Mouse (Mus musculus) natural killer cell, adult 2 months (primary cell): ENCODE measurements around the gene Ak5.

Experiments used
- DNase-seq, 2 experiments: peaks; one replicate each; pipeline ENCODE4 v3.0.0; 2022; ENCODE audit warnings: low spot score in 2 of 2

Gene Ak5

DNA sequence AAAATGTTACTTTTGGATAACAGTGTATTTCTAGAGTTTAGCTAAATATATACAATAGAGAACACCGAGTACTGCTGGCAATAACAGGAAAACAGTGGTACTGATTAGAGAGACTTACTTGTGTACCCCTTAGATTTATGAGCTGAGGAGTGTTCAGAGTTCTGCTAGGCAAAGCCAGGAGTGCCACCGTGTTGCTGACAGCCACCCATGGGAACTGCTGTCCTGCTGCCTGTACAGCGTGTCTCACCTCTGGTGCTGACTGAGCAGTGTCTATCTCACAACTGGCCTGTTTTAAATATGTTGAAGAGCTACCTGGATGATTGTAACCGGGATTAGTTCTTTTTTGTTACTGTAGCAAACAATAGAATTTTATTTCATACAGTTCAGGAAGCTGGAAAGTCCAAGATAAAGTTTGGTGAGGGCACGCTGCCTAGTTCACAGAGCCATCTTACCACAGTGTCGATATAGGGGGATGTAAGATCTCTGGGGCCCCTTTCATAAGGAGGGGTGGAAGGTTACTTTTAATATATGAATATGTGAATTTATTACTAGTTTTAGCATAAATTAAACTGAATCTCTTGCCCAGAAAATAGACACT, 103.5 kb downstream of the Ak5 start:
- no peak for DNase-seq

GRCm38 (mm10) chr3:152563833-152564232, 104.3 kb downstream of the Ak5 start:
- no peak for DNase-seq

- no peak for DNase-seq
Observed at GRCm38 (mm10) chr3:152561708-152562107, 106.5 kb downstream of the Ak5 start.

DNA sequence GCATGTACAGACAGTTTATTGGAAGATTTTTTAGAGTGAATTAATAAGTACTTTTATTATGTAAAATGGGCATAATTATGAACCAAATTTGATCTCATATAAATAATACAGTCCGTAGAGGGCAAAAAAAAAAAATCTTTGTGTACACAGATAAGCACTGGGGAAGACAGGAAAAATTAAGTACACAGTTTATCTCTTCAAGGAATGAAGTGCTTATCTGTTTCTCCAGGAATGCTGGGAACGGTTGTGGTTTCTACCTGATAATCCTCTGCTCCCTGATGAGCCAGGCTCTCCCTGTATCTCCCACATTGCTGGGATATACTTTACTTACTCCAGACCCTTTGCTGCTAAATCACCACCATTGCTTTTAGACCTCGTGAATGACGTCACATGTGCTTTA, 108.9 kb downstream of the Ak5 start:
- no peak for DNase-seq

- DNase-seq = no peak
Observed at GRCm38 (mm10) chr3:152558106-152558505, 110.1 kb downstream of the Ak5 start.

- DNase-seq = no peak
Observed at GRCm38 (mm10) chr3:152557659-152558058, 110.5 kb downstream of the Ak5 start.

DNA sequence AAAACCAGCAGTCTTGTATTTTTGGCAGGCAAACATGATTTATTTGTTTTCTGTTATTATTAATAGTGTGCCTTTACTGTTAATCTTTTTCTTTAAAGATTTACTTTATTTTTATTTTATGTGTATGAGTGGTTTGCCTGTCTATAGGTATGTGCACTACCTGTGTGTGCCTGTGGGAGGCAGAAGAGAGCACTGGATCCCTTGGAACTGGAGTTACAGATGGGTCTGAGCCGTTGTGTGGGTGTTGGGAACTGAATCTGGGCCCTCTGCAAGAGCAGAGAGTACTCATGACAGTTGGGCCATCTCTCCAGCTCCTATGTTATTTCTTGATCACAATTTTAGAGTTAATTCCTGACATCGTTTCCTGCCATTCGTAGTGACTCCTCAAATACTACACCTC, 111.2 kb downstream of the Ak5 start:
- DNase-seq = no peak

DNA sequence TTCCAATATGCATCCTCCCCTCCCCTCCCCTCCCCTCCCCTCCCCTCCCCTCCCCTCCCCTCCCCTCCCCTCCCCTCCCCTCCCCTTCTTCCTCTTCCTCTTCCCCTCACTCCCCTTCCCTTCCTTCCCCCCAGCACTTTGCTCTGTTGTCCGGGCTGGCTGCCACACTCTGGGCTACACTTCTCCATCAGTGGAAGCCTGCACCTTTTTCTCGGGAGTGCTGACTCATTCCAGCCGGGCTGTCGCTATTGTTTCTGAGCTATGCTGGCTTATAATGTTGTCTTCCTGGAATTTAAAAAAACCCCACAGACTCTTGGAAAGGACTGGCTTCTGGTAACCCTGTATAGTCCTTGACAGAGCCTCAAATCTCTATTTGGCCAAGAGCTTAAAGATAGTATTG, 111.7 kb downstream of the Ak5 start:
- no peak for DNase-seq

DNA sequence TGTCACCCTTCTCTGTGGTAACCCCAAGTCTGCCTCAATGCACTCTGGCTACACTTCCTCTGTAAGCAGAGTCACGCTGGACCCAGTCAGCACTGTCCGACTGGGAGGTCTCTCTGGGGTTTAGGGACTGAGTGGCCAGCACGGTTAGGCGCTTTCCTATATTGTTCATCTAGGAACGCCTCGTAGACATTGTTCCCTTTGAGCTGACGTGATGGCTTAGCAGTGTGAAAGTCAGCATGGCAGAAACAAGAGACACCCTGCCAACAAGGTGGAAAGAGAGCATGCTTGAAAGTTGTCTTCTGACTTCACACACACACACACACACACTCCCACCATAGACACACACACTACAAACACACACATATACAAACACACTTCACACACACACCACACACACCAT, 112.9 kb downstream of the Ak5 start:
- no peak for DNase-seq

- no peak for DNase-seq
Observed at GRCm38 (mm10) chr3:152554366-152554765, 113.8 kb downstream of the Ak5 start.

- DNase-seq = no peak
Observed at GRCm38 (mm10) chr3:152552641-152553040, 115.5 kb downstream of the Ak5 start.

DNA sequence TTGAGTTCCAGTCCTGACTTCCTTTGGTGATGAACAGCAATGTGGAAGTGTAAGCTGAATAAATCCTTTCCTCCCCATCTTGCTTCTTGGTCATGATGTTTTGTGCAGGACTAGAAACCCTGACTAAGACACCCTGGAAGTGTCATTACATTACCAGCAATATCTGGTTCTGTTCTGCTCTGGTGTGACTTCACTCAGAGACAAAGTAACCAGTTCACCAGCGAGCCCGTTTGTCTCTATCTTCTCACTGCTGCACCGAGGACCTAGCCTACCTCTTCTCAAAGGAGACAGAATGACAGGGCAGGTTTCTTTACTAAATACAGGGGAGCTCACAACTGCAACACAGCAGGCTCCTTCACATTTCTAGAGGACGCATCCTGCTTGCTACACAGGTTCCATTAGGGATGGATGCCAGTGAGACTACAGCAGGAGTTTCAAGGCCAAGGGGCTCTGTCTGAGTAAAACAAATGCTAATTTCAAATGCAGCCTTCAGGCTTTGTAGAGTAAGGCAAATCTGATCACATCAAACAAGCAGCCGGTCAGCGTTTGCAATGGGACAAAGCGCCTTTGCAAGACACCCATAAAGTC, 117.5 kb downstream of the Ak5 start:
- no peak for DNase-seq

DNA sequence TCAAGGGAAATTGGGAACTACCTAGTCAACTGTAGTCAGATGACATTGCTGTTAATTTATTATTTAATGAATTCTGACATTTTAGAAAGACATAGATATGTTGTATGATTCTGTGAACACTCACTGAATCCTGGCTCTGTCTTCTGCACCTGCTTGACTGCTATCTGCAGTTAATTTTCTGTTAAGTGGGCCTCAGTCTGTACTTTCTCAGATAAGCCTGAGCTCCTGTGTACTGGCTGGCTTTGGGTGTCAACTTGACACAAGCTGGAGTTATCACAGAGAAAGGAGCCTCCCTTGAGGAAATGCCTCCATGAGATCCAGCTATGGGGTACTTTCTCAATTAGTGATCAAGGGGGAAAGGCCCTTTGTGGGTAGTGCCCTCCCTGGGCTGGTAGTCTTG, 118.1 kb downstream of the Ak5 start:
- no peak for DNase-seq

GRCm38 (mm10) chr3:152544921-152545320, 123.2 kb downstream of the Ak5 start:
- no peak for DNase-seq

GRCm38 (mm10) chr3:152542298-152542697, 125.9 kb downstream of the Ak5 start:
- no peak for DNase-seq

DNA sequence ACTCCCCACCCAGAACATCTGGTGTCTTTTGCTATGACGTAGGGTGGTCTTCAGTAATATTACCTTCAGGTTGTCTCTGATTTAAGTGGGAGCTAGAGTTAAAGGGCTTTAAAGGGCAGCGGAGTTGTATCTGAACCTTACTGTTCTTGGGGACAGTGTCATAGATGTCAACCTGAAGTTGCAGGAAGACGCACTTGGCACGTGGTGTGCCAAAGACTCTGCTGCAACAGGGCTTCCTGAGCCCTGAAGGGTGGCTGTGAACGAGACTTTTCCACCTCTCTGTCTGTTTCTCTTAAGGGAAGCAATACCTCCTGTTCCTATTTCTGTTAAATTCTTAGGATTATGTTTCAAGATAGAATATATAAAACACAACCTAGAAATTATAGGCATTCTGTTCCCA, 137.8 kb downstream of the Ak5 start:
- no peak for DNase-seq

DNA sequence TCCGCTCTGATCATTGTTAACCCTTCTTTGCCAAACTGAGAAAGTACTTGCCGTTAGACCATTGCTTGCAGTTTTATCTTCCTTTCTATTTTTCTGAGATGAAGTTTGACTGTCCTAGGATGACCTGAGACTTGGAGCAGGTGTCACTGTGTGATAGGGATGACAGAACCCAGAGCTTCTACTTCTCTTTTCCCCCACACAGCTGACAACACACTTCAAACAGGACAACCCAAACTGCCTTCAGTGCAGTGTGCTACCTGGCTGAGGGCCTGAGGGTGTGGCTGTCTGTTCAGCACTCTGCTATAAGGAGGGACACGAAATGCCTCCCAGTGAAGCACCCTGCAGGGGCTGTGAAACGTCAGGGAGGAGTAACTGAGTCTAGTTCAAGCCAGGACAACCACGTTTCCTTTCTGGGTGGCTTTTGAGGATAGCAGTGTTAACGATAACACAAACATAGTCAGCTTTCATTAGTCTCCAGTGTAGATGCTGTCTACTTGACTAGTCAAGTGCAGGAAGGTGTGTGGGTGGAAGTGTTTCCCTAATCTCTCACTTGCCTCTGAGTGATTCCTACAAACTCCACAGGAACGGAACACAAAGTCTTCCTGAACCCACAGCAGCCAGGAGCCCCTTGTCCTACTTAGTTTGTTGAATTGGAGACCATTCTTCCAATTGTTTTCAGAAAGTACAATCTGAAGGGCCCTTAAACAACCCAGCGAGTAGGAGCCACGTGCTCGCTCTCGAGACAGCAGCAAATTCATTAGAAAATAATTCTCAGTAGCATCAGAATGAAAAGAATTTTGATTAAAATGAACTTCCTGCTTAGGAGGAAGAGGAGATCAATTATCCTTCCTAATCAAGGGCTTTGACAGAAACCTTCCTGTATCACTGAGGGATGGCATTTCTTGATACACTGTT, 138.8 kb downstream of the Ak5 start:
- no peak for DNase-seq

DNA sequence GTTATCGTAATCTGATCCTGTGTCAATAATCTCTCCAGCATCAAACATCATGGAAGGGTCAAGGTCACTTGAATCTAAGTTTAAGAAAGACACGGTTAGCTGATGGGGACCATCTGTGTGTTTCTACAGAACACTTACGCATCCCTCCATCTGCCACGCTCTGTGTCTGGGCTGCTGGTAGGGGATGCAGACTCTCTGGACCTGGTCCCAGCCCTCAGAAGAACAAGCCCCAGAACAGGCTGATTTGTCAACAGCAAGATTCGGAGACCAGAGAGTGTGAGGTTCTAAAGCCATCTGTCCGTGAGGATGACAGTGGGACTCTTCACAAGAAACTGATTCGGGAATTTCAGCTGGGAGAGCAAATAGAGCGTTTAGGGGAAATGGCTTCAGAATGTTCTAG, 141.4 kb downstream of the Ak5 start:
- no peak for DNase-seq

DNA sequence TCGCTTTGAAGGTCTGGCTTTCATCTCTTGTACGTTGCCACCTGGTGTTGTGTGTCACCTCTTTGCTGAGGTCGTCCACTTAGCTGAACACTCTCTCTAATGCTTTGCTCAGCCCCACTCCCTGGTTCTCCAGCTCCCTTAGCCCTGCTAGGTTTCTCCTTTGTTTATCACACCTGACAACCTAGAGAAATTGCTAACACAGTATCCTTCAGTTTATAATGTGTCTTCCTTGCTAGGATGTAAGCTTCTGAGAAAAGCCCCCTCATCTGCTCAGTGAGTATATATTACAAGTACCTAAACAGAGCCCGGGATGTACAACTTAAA, 144.9 kb downstream of the Ak5 start:
- DNase-seq = no peak

DNA sequence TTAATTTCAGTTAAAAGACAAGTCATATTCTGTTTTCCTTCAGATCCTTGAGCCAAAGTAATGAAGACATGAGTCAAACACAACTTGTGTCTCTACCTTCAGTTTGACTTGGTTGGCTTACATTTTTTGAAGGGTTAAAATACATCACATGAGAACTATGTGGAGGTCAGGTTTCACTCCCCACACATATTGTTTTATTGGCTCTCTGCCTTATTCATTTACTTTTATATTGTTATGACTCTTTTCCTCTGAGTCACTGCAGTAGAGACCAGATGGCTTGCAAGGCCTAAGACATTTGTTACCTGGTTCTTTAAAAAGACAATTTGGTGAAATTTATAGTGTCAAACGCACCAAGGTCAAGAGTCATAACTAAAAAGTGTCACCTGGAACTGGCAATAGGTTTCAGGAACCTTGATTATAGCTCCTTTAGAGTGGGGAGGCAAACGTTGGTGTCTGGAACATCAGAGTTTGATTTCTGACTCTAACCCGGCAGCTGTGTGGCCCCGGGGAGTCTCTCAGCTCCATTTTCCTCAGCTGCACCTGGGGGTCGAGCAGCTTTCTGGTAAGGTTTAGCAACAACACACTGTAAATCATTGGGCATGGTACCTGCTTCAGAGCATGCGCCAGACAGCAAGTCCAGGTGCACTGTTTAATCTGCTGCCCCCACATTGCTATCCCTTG, 145.4 kb downstream of the Ak5 start:
- no peak for DNase-seq

DNA sequence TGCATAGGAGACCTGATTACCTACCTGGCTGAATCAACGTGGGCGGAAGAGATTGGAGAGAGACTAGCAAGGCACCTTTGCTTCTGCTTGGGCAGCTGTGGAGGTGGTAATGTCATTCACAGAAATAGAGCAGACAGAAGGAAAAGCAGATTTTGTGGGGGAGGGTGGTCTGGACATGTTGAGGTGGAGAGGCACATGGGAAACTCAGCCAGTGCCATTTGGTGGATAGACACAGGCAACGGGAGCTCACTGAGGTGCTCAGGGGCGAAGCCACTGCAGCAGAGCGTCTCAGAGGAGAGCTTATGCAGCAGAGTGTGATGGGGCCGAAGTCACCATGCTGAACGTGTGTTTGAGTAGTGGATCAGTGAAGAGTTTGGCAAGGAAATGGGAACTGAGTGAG, 147.1 kb downstream of the Ak5 start:
- no peak for DNase-seq

DNA sequence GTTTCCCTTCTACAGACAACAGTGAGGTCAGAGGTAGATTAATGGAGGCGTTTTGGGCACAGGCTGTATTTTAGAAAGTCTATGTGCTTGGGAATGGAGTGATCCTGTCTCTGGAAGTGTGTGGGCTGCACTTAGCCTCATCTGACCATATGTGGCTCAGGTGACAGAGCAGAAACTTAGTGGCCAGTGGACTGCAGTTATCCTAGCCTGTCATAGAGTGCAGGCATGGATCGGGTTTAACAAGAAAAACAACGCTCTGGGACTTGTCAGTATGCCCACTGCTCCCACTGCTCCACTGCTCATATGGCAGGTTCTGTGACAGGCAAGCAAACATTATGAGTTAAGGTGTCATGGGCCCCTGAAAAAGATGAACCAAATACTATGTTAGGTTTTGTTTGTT, 148.1 kb downstream of the Ak5 start:
- DNase-seq = no peak

DNA sequence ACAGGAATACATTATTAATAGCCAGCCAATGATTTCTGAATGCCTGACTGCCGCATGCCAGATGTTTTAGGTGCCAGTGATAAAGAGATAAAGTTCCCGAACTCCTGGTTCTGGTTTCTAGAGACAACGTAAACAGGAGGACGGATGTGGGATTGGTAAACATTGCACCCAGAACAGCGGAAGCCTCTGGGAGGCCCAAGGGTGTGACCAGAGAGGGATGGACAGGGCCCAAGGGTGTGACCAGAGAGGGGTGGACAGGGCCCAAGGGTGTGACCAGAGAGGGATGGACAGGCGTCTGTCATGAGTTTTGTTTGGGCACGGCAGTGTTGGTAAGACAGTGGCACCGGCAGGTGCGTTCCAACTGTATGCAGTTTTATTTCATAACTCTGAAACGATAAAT, 148.6 kb downstream of the Ak5 start:
- DNase-seq = no peak
